Mouse (Mus musculus) hindbrain, embryonic 15.5 days (tissue): ENCODE results near the gene Irf2bp1. TPM values are rescaled to one million over a fixed set of nuclear protein-coding genes. Genes with fewer than 3 reads are reported as not detected.
A peak's percentile ranks its signal among the peaks of the same experiment; 100 is the strongest.

Source experiments
- ATAC-seq: fragments of 200-750 bp; cut with Nextera tagmentation; 2 replicates; pipeline ENCODE4 v1.8.0; 2017; ENCODE audit warnings: low read depth, moderate number of reproducible peaks, moderate TSS enrichment; ENCODE audit not compliant: low FRiP score
- H3K27ac ChIP-seq: fragments of 300-500 bp; sonication (generic); replicated peaks from 2 replicates; pipeline ENCODE4 v1.5.1; 2015; ENCODE audit warnings: mild to moderate bottlenecking, inconsistent platforms
- H3K27me3 ChIP-seq: fragments of 300-500 bp; sonication (generic); 2 replicates; pipeline ENCODE4 v1.6.1; 2015; ENCODE audit warnings: control low read depth, inconsistent platforms
- H3K36me3 ChIP-seq: fragments of 300-500 bp; sonication (generic); 2 replicates; pipeline ENCODE4 v1.6.1; 2015; ENCODE audit warnings: control low read depth, inconsistent platforms
- H3K4me1 ChIP-seq: fragments of 300-500 bp; sonication (generic); replicated peaks from 2 replicates; pipeline ENCODE4 v1.6.1; 2015; ENCODE audit warnings: control low read depth, inconsistent platforms
- H3K4me2 ChIP-seq: fragments of 300-500 bp; sonication (generic); 2 replicates; pipeline ENCODE4 v1.6.1; 2015; ENCODE audit warnings: moderate library complexity, mild to moderate bottlenecking, inconsistent platforms
- H3K4me3 ChIP-seq: fragments of 300-500 bp; sonication (generic); 2 replicates; pipeline ENCODE4 v1.5.1; 2015; ENCODE audit warnings: mild to moderate bottlenecking, inconsistent platforms
- H3K9ac ChIP-seq: fragments of 300-500 bp; sonication (generic); 2 replicates; pipeline ENCODE4 v1.6.1; 2015; ENCODE audit warnings: inconsistent platforms
- H3K9me3 ChIP-seq: fragments of 300-500 bp; sonication (generic); 2 replicates; pipeline ENCODE4 v1.6.1; 2016; ENCODE audit warnings: control low read depth, inconsistent platforms
- WGBS: fragments of 180-500 bp; shearing (Covaris S2); methylation state at CpG from one replicate; pipeline ENCODE4 v1.1.7; 2015; 5-methylcytosine and 5-hydroxymethylcytosine counted together
- polyA plus RNA-seq: library from polyadenylated mRNA; unstranded; fragments of >200 nt; fragmentation: Nextera tagmentation; extraction: Ambion mirVana; gene quantifications from 2 replicates; pipeline ENCODE4 v1.2.1, GENCODE M21; 2015

Gene Irf2bp1
- polyA plus RNA-seq, 1 experiment from 2014 or later, result 35.2 TPM

DNA sequence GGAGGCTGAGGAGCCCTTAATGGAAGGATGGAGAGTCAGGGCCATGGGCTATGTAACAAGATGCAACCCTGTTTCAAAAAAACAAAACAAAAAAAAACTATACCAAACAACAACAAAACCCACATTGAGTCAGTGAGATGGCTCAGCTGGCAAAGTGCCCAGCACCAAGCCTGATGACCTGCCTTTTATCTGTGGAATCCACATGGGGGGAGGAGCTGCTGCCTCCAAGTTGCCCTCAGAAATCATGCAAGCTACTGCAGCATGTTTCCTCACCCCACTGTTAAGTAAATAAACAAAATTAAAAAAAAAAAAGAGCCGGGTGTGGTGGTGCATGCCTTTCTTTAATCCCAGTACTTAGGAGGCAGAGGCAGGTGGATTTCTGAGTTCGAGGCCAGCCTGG lies 17.3 kb upstream of the Irf2bp1 start:
- H3K36me3 ChIP-seq, result no peaks in the 10 kb centered on the region
- ATAC-seq, result no peak
- H3K27me3 ChIP-seq, result no peaks in the 10 kb centered on the region
- no peak overlapping the region for H3K27ac ChIP-seq
- no peaks in the 10 kb centered on the region for H3K9me3 ChIP-seq
- H3K4me2 ChIP-seq, result no peak overlapping the region
- no peak overlapping the region for H3K9ac ChIP-seq
- H3K4me1 ChIP-seq, result peaks cover 8% of the 10 kb centered on the region
- 89% methylated on average over 2 of the region's 2 CpGs for WGBS
- no peak overlapping the region for H3K4me3 ChIP-seq

DNA sequence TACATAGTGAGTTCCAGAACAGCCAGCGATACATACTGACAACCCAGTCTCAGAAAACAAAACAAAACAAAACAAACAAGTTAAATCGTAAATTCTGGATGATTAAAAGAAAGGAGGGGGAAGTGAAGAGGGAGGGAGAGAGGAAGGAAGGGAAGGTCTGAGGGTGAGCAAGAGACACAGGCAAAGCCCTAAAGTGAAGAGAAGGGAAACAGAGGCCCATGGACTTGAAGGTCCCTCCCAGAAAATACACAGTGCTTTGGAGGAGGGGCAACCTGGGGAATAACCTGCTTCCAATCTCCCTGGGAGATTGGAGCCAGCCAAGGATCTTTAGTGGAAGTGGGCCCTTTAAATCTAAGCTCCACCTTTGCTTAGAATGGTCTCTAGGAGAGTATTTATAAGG lies 16.7 kb upstream of the Irf2bp1 start, which contains the start of gene Nanos2:
Gene Nanos2, plus strand, starts transcription at position 301 of the 400 bp plus-strand sequence.
- no peak within 1 kb of the TSS for H3K4me2 ChIP-seq
- ATAC-seq, result no peak
- H3K27ac ChIP-seq, result no peak within 1 kb of the TSS
- peaks cover 14% of the 10 kb centered on the region for H3K4me1 ChIP-seq
- 75% methylated on average over 2 of the region's 2 CpGs for WGBS
- no peak within 1 kb of the TSS for H3K9ac ChIP-seq
- no peaks in the 10 kb centered on the region for H3K36me3 ChIP-seq
- H3K9me3 ChIP-seq, result no peaks in the 10 kb centered on the region
- no peak within 1 kb of the TSS for H3K4me3 ChIP-seq
- H3K27me3 ChIP-seq, result no peaks in the 10 kb centered on the region

DNA sequence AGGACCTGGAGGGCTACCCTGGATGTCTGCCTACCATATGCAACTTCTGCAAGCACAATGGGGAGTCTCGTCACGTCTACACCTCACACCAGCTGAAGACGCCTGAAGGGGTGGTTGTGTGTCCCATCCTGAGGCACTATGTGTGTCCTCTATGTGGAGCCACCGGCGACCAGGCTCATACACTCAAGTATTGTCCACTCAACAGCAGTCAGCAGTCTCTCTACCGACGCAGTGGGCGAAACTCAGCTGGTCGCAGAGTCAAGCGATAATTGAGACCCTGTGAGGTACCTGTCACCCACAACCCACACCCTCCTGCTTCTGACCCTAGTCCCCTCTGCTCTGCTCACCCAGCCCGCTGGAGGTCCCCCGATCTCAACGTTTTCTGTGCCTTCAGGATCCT lies 16.1 kb upstream of the Irf2bp1 start:
- no peaks in the 10 kb centered on the region for H3K27me3 ChIP-seq
- H3K9me3 ChIP-seq, result no peaks in the 10 kb centered on the region
- no peak overlapping the region for H3K27ac ChIP-seq
- H3K4me2 ChIP-seq, result no peak overlapping the region
- H3K4me3 ChIP-seq, result no peak overlapping the region
- ATAC-seq, result no peak
- H3K9ac ChIP-seq, result no peak overlapping the region
- WGBS, result 80% methylated on average over 13 of the region's 13 CpGs
- H3K36me3 ChIP-seq, result no peaks in the 10 kb centered on the region
- H3K4me1 ChIP-seq, result peaks cover 20% of the 10 kb centered on the region

DNA sequence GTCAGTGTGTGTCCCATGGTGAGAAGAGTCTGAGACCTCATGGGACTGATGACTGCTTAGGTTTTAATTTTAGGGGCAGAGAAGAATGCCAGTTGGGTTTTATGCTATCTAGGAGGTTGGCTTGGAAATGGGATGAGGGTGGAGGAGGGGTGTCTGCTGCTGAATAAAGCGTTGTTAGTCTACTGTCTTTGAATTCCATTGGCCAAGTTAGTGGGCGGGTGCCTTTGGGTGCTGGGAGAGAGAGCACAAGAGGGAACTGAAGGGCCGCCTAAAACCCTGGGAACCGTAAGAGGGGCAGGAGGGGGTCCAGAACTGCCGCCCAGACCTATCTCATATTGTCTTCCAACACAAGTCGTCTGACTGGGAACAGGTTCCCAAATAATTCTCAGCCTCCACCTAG lies 15.1 kb upstream of the Irf2bp1 start:
- no peak overlapping the region for H3K4me3 ChIP-seq
- H3K27me3 ChIP-seq, result no peaks in the 10 kb centered on the region
- no peaks in the 10 kb centered on the region for H3K36me3 ChIP-seq
- peaks cover 31% of the 10 kb centered on the region for H3K4me1 ChIP-seq
- 70% methylated on average over 6 of the region's 6 CpGs for WGBS
- no peak for ATAC-seq
- no peak overlapping the region for H3K9ac ChIP-seq
- no peak overlapping the region for H3K27ac ChIP-seq
- no peak overlapping the region for H3K4me2 ChIP-seq
- H3K9me3 ChIP-seq, result no peaks in the 10 kb centered on the region

DNA sequence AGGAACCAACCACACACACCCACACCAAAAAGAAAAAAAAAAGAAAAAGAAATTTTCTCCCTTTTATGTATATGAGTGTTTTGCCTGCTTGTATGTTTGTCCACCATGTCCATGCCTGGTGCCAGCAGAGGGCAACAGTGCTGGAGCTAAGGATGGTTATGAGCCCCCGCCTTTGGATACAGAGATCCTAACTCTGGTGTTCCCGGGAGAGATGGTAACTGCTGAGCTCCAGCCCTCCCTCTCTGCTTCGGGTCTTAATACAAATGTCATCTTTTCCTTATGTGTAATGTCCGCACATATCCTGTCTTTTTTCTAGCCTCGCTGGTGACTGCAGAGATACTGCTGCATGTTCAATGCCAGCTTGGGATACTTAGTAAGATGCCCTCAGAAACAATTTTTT lies 13.8 kb upstream of the Irf2bp1 start:
- no peaks in the 10 kb centered on the region for H3K9me3 ChIP-seq
- peaks cover 41% of the 10 kb centered on the region for H3K4me1 ChIP-seq
- ATAC-seq, result no peak
- 7% methylated on average over 5 of the region's 5 CpGs for WGBS
- H3K4me3 ChIP-seq, result peak overlapping the region; percentile 63
- H3K9ac ChIP-seq, result peak overlapping the region; percentile 45
- peak overlapping the region; percentile 96 for H3K27ac ChIP-seq
- no peaks in the 10 kb centered on the region for H3K36me3 ChIP-seq
- peak overlapping the region; percentile 87 for H3K4me2 ChIP-seq
- H3K27me3 ChIP-seq, result no peaks in the 10 kb centered on the region

DNA sequence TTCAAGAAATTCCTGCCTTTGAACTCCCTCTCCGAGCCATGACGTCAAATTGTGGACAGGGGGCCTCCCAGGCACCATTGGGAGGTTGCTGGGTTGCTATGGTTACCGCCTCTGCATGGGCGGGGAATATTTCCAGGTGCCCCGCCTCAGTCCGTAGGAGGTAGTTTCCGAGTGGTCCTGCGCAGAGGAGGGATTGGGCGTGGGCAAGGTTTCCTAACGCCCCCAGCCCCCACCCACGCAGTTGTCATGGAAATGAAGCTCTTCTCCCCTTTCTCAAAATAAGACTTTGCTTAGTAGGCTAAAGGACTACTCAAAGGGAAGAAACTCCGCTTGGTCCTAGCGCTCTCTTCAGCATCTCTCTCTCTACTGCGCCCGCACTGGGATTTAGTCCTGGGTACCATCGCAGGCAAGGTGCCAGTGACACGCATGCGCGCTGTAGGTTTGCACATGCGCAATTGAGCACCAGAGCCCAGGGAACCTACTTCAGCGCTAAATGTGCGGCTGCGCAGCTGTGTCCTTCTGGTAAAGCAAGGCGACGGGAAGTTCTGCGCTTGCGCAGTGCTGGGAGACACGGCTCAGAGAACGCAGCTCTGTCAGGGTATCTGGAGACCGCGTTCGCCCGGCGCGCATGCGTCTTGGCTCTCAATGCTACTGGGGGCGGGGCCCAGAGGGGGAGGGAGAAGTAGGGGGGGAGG lies 13.1 kb upstream of the Irf2bp1 start, which contains the start of gene Mypop:
Gene Mypop, plus strand, starts transcription at position 645 of the 695 bp plus-strand sequence.
- peak within 1 kb of the TSS; percentile 56 for H3K9ac ChIP-seq
- ATAC-seq, result peak; percentile 94
- peak within 1 kb of the TSS; percentile 63 for H3K4me3 ChIP-seq
- H3K4me1 ChIP-seq, result peaks cover 47% of the 10 kb centered on the region
- H3K27ac ChIP-seq, result peak within 1 kb of the TSS; percentile 96
- under 1% methylated on average over 37 of the region's 37 CpGs for WGBS
- no peaks in the 10 kb centered on the region for H3K36me3 ChIP-seq
- no peaks in the 10 kb centered on the region for H3K9me3 ChIP-seq
- H3K4me2 ChIP-seq, result peak within 1 kb of the TSS; percentile 87
- H3K27me3 ChIP-seq, result no peaks in the 10 kb centered on the region

DNA sequence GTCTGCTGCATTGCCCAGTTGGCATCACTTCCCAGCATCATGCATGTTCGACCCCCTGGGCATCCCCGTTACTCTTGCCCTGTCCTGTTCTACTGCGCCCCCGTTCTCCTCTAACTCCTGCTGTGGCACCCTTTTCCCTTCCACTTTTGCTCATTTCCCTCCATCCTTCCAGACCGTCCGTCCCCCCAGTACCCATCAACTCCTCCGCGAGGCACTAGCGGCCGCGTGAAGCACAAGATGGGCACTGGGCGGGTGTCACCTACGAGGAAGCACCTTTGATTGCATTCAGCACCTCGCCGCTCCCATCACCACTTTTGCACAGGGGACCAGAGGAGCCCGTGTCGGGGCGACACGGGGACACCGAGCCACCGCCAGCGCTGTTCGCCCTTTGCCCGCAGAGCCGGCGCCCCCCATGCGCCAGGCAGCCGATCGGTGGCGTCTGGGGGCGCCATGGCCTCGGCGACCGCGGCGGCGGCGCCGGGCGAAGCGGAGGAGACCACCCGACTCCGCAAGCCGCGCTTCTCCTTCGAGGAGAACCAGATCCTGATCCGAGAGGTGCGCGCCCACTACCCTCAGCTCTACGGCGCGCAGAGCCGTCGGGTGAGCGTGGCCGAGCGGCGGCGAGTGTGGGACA lies 12.1 kb upstream of the Irf2bp1 start:
- no peaks in the 10 kb centered on the region for H3K9me3 ChIP-seq
- WGBS, result under 1% methylated on average over 51 of the region's 59 CpGs
- ATAC-seq, result 0 out of 2 replicates have a peak, but pooled peaks have one; percentile 0
- H3K4me2 ChIP-seq, result peak overlapping the region; percentile 87
- H3K36me3 ChIP-seq, result no peaks in the 10 kb centered on the region
- H3K9ac ChIP-seq, result peak overlapping the region; percentile 56
- peaks cover 47% of the 10 kb centered on the region for H3K4me1 ChIP-seq
- peak overlapping the region; percentile 63 for H3K4me3 ChIP-seq
- H3K27ac ChIP-seq, result peak overlapping the region; percentile 96
- H3K27me3 ChIP-seq, result no peaks in the 10 kb centered on the region

DNA sequence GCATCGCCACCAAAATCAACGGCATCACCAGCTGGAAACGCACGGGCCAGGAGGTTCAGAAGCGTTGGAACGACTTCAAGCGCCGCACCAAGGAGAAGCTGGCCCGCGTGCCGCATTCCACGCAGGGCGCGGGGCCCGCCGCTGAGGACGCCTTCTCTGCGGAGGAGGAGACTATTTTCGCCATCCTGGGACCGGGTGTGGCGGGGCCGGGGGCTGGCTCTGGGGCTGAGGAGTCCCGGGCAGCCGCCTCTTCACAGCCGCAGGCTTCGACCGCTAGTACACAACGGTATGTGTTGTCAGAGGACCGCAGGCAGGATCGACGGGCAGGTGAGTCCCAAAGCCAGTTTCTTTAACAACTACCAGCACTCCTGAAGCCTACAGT lies 11.6 kb upstream of the Irf2bp1 start:
- peak overlapping the region; percentile 63 for H3K4me3 ChIP-seq
- no peaks in the 10 kb centered on the region for H3K36me3 ChIP-seq
- peaks cover 47% of the 10 kb centered on the region for H3K4me1 ChIP-seq
- H3K27ac ChIP-seq, result peak overlapping the region; percentile 96
- no peaks in the 10 kb centered on the region for H3K9me3 ChIP-seq
- no peaks in the 10 kb centered on the region for H3K27me3 ChIP-seq
- WGBS, result 2% methylated on average over 31 of the region's 31 CpGs
- H3K4me2 ChIP-seq, result peak overlapping the region; percentile 87
- ATAC-seq, result no peak
- H3K9ac ChIP-seq, result peak overlapping the region; percentile 56

DNA sequence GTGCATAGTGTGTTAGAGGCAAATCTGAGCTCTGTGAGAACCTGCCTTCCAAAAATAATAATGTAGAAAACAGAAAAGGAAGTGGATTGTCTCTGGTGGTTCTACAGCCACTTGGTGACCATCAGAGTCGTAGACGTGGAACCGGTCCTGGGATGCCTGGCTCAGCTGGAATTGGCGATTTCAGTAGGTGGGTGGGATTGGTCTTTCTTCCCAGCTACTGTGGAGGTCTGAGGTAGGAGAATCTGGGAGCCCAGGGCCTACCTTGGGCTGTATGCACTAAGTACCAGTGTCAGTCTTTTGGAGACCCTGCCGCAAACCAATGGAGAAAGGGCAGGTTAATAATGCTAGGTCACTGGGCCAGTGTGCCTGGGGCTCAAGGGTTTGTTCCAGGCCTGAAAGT lies 10.8 kb upstream of the Irf2bp1 start:
- Histone ChIP-seq H3K9ac (peak overlapping the region; percentile 56), H3K4me2 (peak overlapping the region; percentile 87), H3K9me3 (no peaks in the 10 kb centered on the region), H3K27ac (no peak overlapping the region), H3K4me1 (peaks cover 47% of the 10 kb centered on the region), H3K4me3 (peak overlapping the region; percentile 63), H3K27me3 (no peaks in the 10 kb centered on the region), H3K36me3 (no peaks in the 10 kb centered on the region)
- WGBS, result 81% methylated on average over 5 of the region's 5 CpGs
- ATAC-seq, result no peak

DNA sequence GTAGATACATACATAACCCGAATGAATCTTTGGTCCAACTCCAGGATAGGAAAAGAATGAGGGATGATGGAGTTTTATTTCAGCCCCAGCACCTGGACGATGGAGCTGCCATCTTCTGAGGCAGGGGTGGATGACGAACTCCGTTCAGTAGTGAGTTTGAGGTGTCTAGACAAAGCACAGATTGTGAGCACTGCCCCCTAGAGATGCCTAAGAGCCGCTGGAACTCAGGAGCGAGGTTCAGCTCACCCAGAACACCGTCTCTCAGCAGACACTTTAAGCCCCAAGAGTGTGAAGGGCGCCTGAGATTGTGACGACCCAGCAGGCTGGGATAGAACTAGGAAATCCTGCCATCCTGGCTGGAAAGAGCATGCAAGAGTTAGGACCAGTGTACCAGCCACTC lies 5.0 kb upstream of the Irf2bp1 start:
- peaks cover 35% of the 10 kb centered on the region for H3K4me1 ChIP-seq
- WGBS, result 37% methylated on average over 9 of the region's 9 CpGs
- ATAC-seq, result no peak

DNA sequence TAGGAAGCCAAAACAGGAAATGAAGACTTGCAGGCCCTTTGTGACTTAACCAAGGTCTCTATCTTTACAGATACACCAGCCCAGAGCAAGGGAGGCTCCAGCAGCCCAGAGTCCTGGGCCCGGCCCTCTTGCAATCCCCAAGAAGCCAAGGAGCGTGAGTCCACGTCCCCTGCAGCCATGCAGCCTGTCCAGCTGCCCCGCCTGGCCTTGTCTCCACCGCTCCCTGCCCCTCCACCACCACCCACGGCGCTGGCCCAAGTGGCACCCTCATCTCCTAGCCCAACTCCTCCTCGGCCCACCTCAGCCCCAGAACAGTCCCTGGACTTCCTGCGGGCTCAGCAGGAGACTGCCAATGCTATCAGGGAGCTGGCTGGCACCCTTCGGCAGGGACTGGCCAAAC lies 3.4 kb upstream of the Irf2bp1 start:
- Histone ChIP-seq H3K9ac (peak overlapping the region; percentile 15; the same call in 1 of the 2 replicates), H3K4me2 (peak overlapping the region; percentile 45), H3K9me3 (no peaks in the 10 kb centered on the region), H3K27me3 (no peaks in the 10 kb centered on the region), H3K4me3 (peak overlapping the region; percentile 24), H3K27ac (no peak overlapping the region), H3K36me3 (peaks cover 1% of the 10 kb centered on the region; the same call in 1 of the 2 replicates), H3K4me1 (peaks cover 31% of the 10 kb centered on the region)
- whole genome bisulfite sequencing, result 50% methylated on average over 10 of the region's 10 CpGs
- no peak for ATAC-seq

More for the DNA sequence above, 5.0 kb upstream of the Irf2bp1 start:
- Histone ChIP-seq H3K9ac (no peak overlapping the region), H3K9me3 (no peaks in the 10 kb centered on the region), H3K4me3 (no peak overlapping the region), H3K36me3 (no peaks in the 10 kb centered on the region), H3K27ac (no peak overlapping the region), H3K4me2 (no peak overlapping the region), H3K27me3 (no peaks in the 10 kb centered on the region)

DNA sequence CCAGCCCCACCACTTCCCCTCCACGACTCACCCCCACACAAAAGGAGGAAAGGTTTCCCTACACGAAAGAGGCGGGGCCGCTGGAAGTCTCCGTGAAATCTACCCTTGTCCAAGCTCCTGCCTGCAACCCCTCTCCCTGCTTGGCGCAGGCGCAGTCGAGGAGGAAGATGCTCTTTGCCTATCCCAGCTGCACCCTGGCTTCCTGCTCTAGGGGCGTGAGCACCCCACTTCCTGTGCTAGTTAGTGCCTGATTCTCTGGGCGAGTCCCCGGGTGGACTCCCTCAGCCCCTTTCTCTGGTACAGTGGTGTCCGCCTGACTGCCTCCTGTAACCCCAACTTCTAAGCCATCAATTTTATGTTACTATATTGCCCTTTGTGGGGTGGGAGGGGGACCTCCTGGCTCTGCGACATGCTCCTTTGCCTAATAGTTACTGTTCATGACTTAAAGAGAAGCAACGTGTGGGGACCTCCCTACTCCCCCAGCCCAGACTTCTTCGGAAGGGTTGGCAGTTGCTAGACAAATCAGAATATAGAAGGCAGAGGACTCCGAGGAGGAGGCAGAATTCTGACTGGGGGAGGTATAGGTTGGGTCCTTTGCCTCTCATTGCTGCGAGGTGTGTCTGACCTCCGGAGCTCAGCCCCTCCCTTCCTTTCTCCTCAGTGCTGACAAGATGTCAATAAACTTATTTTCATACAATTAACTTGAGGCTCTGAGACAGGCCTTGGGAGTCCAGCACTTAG lies 2.6 kb upstream of the Irf2bp1 start:
- Histone ChIP-seq H3K4me3 (peak overlapping the region; percentile 24), H3K27me3 (no peaks in the 10 kb centered on the region), H3K9me3 (no peaks in the 10 kb centered on the region), H3K27ac (no peak overlapping the region), H3K4me2 (peak overlapping the region; percentile 45), H3K9ac (no peak overlapping the region; the same call in 1 of the 2 replicates), H3K36me3 (peaks cover 9% of the 10 kb centered on the region), H3K4me1 (peaks cover 38% of the 10 kb centered on the region)
- ATAC-seq, result no peak
- 44% methylated on average over 17 of the region's 18 CpGs for WGBS
